Mouse (Mus musculus): Measurements from ENCODE around the gene Shank2. TPM values are rescaled to one million over a fixed set of nuclear protein-coding genes. Genes with fewer than 3 reads are reported as not detected.

Gene Shank2
- polyA plus RNA-seq, 1 experiment from 2014 or later, result 2.6 TPM

DNA sequence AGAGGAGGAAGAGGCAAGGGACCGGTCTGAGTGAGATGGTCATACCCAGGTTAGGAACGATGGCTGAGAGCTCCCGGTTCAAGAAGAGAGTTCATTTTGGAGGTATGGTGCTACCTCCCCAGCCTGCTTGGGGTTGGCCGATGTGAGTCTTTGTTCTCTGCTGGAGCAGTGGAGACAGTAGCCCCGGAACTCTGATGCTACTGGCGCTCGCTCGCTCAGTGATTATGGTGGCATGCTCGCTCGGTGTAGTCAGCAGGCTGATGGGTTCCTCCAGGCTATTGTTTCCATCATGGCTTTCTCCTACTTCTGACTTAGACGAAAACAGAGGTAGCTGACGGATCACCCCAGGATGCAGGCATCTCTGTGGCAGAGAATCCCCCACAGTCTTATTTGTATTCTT is 237.3 kb downstream of the Shank2 start:
- Histone ChIP-seq H3K27me3 (peaks cover 3% of the 10 kb centered on the region; the same call in 1 of the 2 replicates), H3K27ac (no peak overlapping the region), H3K9me3 (replicated peaks) (no peaks in the 10 kb centered on the region), H3K4me1 (peaks cover 25% of the 10 kb centered on the region), H3K9ac (no peak overlapping the region), H3K4me3 (replicated peaks) (no peak overlapping the region), H3K36me3 (no peaks in the 10 kb centered on the region), H3K4me2 (no peak overlapping the region)
- 61% methylated on average over 12 of the region's 12 CpGs for WGBS
- ATAC-seq (replicated peaks; ENCODE audit: low FRiP score), result no peak

DNA sequence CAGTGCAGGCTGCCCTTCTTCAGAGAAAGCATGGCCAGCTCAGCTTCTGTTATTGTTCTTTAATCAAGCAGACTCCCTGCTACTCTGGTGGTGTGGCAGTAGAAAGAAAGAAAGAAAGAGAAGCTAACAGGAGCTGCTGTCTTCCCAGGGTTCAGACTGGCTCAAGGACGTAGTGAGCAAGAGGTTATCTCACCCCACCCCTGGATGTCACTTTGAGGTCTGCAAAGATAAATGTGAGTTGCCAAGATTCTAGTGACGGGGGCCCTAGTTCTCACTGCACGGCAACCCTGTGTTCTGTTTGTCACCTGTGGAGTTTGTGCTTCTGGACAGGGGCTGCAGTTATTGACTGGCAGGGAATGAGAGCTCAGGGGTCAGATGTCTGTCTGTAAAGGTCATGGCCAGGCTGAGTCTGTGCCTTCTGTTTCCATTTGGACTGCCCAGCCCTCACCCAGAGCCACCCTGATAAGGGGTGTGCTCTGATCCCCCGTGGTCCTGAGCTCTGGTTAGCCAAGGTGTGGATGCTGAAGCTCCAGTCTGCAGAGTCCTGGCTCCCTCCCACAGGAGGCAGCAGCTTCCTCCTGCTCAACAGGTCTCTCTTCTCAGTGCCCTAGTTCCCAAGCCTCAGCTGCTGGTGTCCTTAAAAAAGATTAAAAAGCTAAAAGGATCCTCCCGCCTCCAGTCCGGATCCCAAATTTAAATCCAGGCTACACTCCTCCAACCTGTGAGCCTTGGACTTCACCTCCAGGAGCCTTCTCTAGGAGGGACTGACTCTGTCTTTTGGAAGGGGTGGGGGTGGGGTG is 238.0 kb downstream of the Shank2 start:
- WGBS, result 41% methylated on average over 6 of the region's 6 CpGs
- H3K27ac ChIP-seq, result no peak overlapping the region
- H3K4me1 ChIP-seq, result peaks cover 25% of the 10 kb centered on the region
- no peaks in the 10 kb centered on the region for H3K9me3 ChIP-seq (replicated peaks)
- H3K4me2 ChIP-seq, result no peak overlapping the region
- peaks cover 3% of the 10 kb centered on the region; the same call in 1 of the 2 replicates for H3K27me3 ChIP-seq
- no peak for ATAC-seq (replicated peaks; ENCODE audit: low FRiP score)
- H3K9ac ChIP-seq, result no peak overlapping the region
- H3K4me3 ChIP-seq (replicated peaks), result no peak overlapping the region
- no peaks in the 10 kb centered on the region for H3K36me3 ChIP-seq

DNA sequence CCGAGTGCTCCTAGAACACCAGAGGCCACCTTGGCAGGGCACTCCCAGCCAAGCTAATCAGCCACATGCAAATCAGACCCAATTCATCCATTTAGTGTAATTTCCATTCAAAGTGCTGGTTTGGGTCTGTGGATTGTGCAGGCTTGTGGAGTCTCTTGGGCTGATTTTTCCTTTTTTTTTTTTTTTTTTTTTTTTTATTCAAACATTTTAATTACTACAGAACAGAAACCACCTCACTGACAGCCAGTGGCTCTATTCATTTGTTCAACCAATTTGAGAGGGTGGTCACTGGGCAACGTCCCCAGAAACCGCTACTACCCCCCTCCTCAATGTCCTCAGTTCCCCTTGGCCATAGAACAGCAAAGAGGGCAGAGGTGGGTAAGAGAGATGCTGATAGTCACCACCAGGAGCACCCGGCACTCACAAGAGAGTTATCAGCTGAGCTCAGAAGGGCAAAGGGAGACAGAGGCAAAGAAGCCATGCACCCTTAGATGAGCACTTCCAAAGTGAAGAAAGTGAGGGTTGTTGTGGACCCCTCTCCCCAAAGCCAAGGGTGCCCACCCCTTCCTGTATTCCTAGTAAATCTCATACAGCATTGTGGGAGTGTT is 239.1 kb downstream of the Shank2 start:
- 69% methylated on average over 4 of the region's 4 CpGs for WGBS
- Histone ChIP-seq H3K9me3 (replicated peaks) (no peaks in the 10 kb centered on the region), H3K4me3 (replicated peaks) (no peak overlapping the region)

DNA sequence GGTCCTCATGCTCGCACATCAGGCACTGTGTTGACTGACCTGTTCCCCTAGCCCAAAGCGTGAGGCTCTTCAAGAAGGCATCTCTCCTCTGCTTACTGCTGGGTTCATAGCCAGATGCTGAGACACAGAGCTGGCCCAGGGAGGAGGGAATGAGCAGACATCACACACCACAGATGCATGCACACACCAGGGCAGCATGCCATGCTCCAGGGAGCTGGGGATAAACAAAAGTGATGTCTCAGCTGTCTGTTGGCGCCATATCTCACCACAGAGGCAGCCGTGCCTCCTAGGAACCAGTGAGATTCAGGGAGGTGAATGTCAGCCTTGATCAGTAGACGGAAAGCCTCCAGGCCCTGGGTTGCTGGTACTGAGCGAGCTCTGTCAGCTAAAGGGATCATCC is 242.5 kb downstream of the Shank2 start:
- Histone ChIP-seq H3K4me2 (no peak overlapping the region), H3K4me1 (peaks cover 15% of the 10 kb centered on the region; the same call in 1 of the 2 replicates), H3K27ac (no peak overlapping the region), H3K9me3 (replicated peaks) (no peaks in the 10 kb centered on the region), H3K27me3 (no peaks in the 10 kb centered on the region), H3K9ac (no peak overlapping the region), H3K36me3 (no peaks in the 10 kb centered on the region), H3K4me3 (replicated peaks) (no peak overlapping the region)
- 71% methylated on average over 6 of the region's 6 CpGs for WGBS
- ATAC-seq (replicated peaks; ENCODE audit: low FRiP score), result peak; percentile 56; the same call in 1 of the 2 replicates

More for the DNA sequence above, 239.1 kb downstream of the Shank2 start:
- no peak overlapping the region for H3K27ac ChIP-seq
- no peak for ATAC-seq (replicated peaks; ENCODE audit: low FRiP score)
- no peak overlapping the region for H3K4me2 ChIP-seq
- H3K27me3 ChIP-seq, result peaks cover 3% of the 10 kb centered on the region; the same call in 1 of the 2 replicates
- no peak overlapping the region for H3K9ac ChIP-seq
- no peaks in the 10 kb centered on the region for H3K36me3 ChIP-seq
- peaks cover 25% of the 10 kb centered on the region for H3K4me1 ChIP-seq

DNA sequence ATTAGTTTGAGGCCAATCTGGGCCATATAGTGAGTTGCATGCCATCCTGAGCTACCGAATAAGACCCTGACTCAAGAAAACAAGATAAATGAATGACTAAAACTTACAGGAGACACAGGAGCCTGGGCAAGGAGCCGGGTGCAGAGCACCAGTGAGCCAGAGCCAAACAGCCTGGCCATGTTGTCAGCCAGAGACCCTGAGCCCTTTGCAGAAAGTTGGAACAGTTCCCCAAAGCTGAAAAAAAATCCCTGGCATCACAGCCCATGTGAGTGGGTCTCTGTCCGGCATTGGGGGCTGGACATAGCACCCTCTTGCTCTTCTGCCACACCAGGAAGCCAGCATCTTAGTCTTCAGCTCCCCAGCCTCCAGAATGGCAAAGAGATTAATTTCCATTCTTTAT is 244.5 kb downstream of the Shank2 start:
- Histone ChIP-seq H3K4me2 (no peak overlapping the region), H3K4me3 (replicated peaks) (no peak overlapping the region), H3K27me3 (no peaks in the 10 kb centered on the region), H3K36me3 (no peaks in the 10 kb centered on the region), H3K4me1 (0 out of 2 replicates have a peak, but pooled peaks cover 1% of the 10 kb centered on the region), H3K9ac (no peak overlapping the region), H3K27ac (no peak overlapping the region), H3K9me3 (replicated peaks) (no peaks in the 10 kb centered on the region)
- WGBS, result 87% methylated on average over 3 of the region's 3 CpGs
- ATAC-seq (replicated peaks; ENCODE audit: low FRiP score), result no peak

DNA sequence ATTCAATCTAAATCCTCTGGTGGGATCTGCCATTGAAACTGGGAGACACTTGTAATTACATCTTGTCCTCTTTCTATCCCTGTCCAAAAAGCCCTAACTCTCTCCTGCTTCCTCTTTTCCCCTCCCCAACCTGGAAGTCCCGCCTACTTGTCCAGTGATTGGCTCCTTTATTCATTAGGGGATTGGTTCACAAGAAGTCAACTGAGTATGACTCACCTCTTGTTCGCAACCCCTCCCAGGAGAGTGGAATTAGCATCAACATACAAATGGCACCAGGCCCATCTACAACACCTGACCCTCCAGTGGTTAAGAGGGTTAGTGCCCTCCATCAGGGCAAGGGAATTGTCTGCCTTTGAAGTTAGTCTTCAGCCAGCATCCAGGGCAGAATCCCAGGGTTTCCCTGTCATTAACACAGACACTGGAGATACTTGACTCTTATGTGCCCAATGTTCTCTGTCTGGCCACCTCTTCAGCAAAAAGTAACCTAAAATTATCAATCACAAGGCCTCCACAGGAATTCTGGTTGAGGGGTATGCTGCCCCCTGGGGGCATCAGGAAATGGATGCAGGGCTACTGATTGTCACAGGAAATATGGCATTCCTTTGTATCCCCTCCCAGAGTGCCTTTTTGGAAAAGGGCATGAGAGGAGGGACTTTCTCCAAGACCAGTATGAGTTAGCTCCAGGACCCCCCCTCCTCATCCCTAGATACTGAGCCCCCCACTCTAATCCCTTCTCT is 247.1 kb downstream of the Shank2 start:
- Histone ChIP-seq H3K36me3 (no peaks in the 10 kb centered on the region), H3K4me2 (no peak overlapping the region), H3K9ac (no peak overlapping the region), H3K9me3 (replicated peaks) (no peaks in the 10 kb centered on the region), H3K4me3 (replicated peaks) (no peak overlapping the region), H3K27me3 (no peaks in the 10 kb centered on the region), H3K27ac (no peak overlapping the region), H3K4me1 (no peaks in the 10 kb centered on the region)
- WGBS, result 47% methylated on average over 2 of the region's 2 CpGs
- no peak for ATAC-seq (replicated peaks; ENCODE audit: low FRiP score)

GRCm38 (mm10) chr7:144250791-144251190 is 249.1 kb downstream of the Shank2 start:
- WGBS, result 79% methylated on average over 4 of the region's 4 CpGs
- no peak overlapping the region for H3K9ac ChIP-seq
- no peak for ATAC-seq (replicated peaks; ENCODE audit: low FRiP score)
- no peaks in the 10 kb centered on the region for H3K27me3 ChIP-seq
- no peak overlapping the region for H3K27ac ChIP-seq
- H3K4me2 ChIP-seq, result no peak overlapping the region
- H3K4me3 ChIP-seq (replicated peaks), result no peak overlapping the region
- H3K4me1 ChIP-seq, result peaks cover 7% of the 10 kb centered on the region; the same call in 1 of the 2 replicates
- no peaks in the 10 kb centered on the region for H3K9me3 ChIP-seq (replicated peaks)
- H3K36me3 ChIP-seq, result no peaks in the 10 kb centered on the region

DNA sequence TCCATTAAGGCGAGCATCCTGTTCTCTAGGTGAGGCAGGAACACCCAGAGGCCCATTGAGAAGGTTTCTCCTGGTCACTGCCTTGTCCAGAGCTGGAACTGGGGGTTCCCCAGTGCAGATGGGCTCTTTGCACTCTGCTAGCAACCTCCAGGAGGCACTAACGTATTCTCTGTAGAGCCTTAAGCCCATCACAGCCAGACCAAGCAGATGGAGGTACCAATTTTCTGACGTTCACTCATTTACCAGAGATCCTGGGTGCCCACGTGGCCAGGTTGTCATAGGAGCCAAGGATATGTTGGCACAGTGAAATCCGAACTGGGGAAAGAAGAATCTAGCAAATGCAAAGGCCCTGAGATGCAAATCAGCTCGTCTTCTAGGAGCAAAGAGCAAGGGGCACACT is 249.5 kb downstream of the Shank2 start:
- H3K4me1 ChIP-seq, result peaks cover 7% of the 10 kb centered on the region; the same call in 1 of the 2 replicates
- H3K27me3 ChIP-seq, result no peaks in the 10 kb centered on the region
- H3K9me3 ChIP-seq (replicated peaks), result no peaks in the 10 kb centered on the region
- no peak overlapping the region for H3K4me2 ChIP-seq
- no peak for ATAC-seq (replicated peaks; ENCODE audit: low FRiP score)
- H3K27ac ChIP-seq, result no peak overlapping the region
- no peak overlapping the region for H3K4me3 ChIP-seq (replicated peaks)
- no peaks in the 10 kb centered on the region for H3K36me3 ChIP-seq
- no peak overlapping the region for H3K9ac ChIP-seq
- WGBS, result 62% methylated on average over 6 of the region's 6 CpGs

- Histone ChIP-seq H3K4me2 (peak overlapping the region; percentile 3; the same call in 1 of the 2 replicates), H3K27ac (no peak overlapping the region), H3K4me3 (replicated peaks) (no peak overlapping the region), H3K9ac (no peak overlapping the region), H3K4me1 (peaks cover 7% of the 10 kb centered on the region; the same call in 1 of the 2 replicates), H3K9me3 (replicated peaks) (no peaks in the 10 kb centered on the region), H3K36me3 (no peaks in the 10 kb centered on the region), H3K27me3 (no peaks in the 10 kb centered on the region)
- WGBS, result 36% methylated on average over 8 of the region's 8 CpGs
- ATAC-seq (replicated peaks; ENCODE audit: low FRiP score), result no peak
Observed at GRCm38 (mm10) chr7:144254674-144255246, 253.0 kb downstream of the Shank2 start.

GRCm38 (mm10) chr7:144257821-144258220 is 256.1 kb downstream of the Shank2 start:
- Histone ChIP-seq H3K9me3 (replicated peaks) (no peaks in the 10 kb centered on the region), H3K4me2 (no peak overlapping the region), H3K4me3 (replicated peaks) (no peak overlapping the region), H3K27me3 (no peaks in the 10 kb centered on the region), H3K9ac (no peak overlapping the region), H3K36me3 (no peaks in the 10 kb centered on the region), H3K27ac (no peak overlapping the region), H3K4me1 (peaks cover 7% of the 10 kb centered on the region; the same call in 1 of the 2 replicates)
- WGBS, result 68% methylated on average over 7 of the region's 7 CpGs
- no peak for ATAC-seq (replicated peaks; ENCODE audit: low FRiP score)

- WGBS, result 49% methylated on average over 4 of the region's 4 CpGs
- H3K27me3 ChIP-seq, result no peaks in the 10 kb centered on the region
- H3K4me2 ChIP-seq, result no peak overlapping the region
- H3K36me3 ChIP-seq, result no peaks in the 10 kb centered on the region
- H3K4me1 ChIP-seq, result peaks cover 7% of the 10 kb centered on the region; the same call in 1 of the 2 replicates
- no peak overlapping the region for H3K9ac ChIP-seq
- H3K9me3 ChIP-seq (replicated peaks), result no peaks in the 10 kb centered on the region
- ATAC-seq (replicated peaks; ENCODE audit: low FRiP score), result no peak
- no peak overlapping the region for H3K27ac ChIP-seq
- no peak overlapping the region for H3K4me3 ChIP-seq (replicated peaks)
Observed at GRCm38 (mm10) chr7:144258332-144258731, 256.6 kb downstream of the Shank2 start.

Data from kidney, embryonic 15.5 days (tissue).